Mouse (Mus musculus) ovary, postnatal 14 days (tissue): ENCODE results near the gene Atg7.
A peak's percentile ranks its signal among the peaks of the same experiment; 100 is the strongest.

Source experiments
- DNase-seq: peaks from one replicate; pipeline ENCODE4 v3.0.0; 2022; ENCODE audit warnings: low spot score

Atg7 gene

GRCm38 (mm10) chr6:114735054-114735453, 92.2 kb downstream of the Atg7 start:
- DNase-seq, result no peak

- no peak for DNase-seq
Observed at GRCm38 (mm10) chr6:114736355-114736754, 93.5 kb downstream of the Atg7 start.

GRCm38 (mm10) chr6:114737181-114737580, 94.3 kb downstream of the Atg7 start:
- no peak for DNase-seq

- no peak for DNase-seq
Observed at GRCm38 (mm10) chr6:114737931-114738759, 95.2 kb downstream of the Atg7 start.

- DNase-seq, result no peak
Observed at GRCm38 (mm10) chr6:114738760-114739112, 95.8 kb downstream of the Atg7 start.

GRCm38 (mm10) chr6:114742209-114743003, 99.5 kb downstream of the Atg7 start:
- no peak for DNase-seq

- DNase-seq, result no peak
Observed at GRCm38 (mm10) chr6:114743126-114743525, 100.2 kb downstream of the Atg7 start.

GRCm38 (mm10) chr6:114743845-114744244, 100.9 kb downstream of the Atg7 start:
- DNase-seq, result no peak

- DNase-seq, result no peak
Observed at GRCm38 (mm10) chr6:114746439-114746974, 103.6 kb downstream of the Atg7 start.

- no peak for DNase-seq
Observed at GRCm38 (mm10) chr6:114748419-114748818, 105.5 kb downstream of the Atg7 start.

- no peak for DNase-seq
Observed at GRCm38 (mm10) chr6:114748882-114749281, 106.0 kb downstream of the Atg7 start.

- no peak for DNase-seq
Observed at GRCm38 (mm10) chr6:114758795-114759194, 115.9 kb downstream of the Atg7 start.

GRCm38 (mm10) chr6:114766314-114766713, 123.4 kb downstream of the Atg7 start:
- no peak for DNase-seq

GRCm38 (mm10) chr6:114767710-114768109, 124.8 kb downstream of the Atg7 start:
- no peak for DNase-seq

- no peak for DNase-seq
Observed at GRCm38 (mm10) chr6:114770337-114770736, 127.4 kb downstream of the Atg7 start.

GRCm38 (mm10) chr6:114771502-114771901, 128.6 kb downstream of the Atg7 start:
- no peak for DNase-seq

GRCm38 (mm10) chr6:114775210-114775609, 132.3 kb downstream of the Atg7 start:
- no peak for DNase-seq

- no peak for DNase-seq
Observed at GRCm38 (mm10) chr6:114777872-114778271, 135.0 kb downstream of the Atg7 start.

- DNase-seq, result no peak
Observed at GRCm38 (mm10) chr6:114778650-114779049, 135.8 kb downstream of the Atg7 start.

- no peak for DNase-seq
Observed at GRCm38 (mm10) chr6:114780583-114780982, 137.7 kb downstream of the Atg7 start.

GRCm38 (mm10) chr6:114781415-114782240, 138.7 kb downstream of the Atg7 start:
- DNase-seq, result peak; percentile 73

GRCm38 (mm10) chr6:114782486-114782885, 139.6 kb downstream of the Atg7 start:
- no peak for DNase-seq
